Mouse (Mus musculus) ZHBTc4 (cell line): ENCODE data around the gene Cep170b.

ENCODE experiments used
- DNase-seq: peaks from one replicate; pipeline ENCODE4 v3.0.0-alpha.2; 2011; ENCODE audit warnings: low read depth, low spot score

Gene Cep170b

GRCm38 (mm10) chr12:112736636-112736925, 16.3 kb downstream of the Cep170b start:
- no peak for DNase-seq

- no peak for DNase-seq
These were observed 16.8 kb downstream of the Cep170b start for GRCm38 (mm10) chr12:112737081-112737480.

- no peak for DNase-seq
These were observed 17.5 kb downstream of the Cep170b start for GRCm38 (mm10) chr12:112737761-112738160.

- no peak for DNase-seq
These were observed 18.2 kb downstream of the Cep170b start for GRCm38 (mm10) chr12:112738281-112739022.

- no peak for DNase-seq
These were observed 18.8 kb downstream of the Cep170b start for GRCm38 (mm10) chr12:112739023-112739568.

- no peak for DNase-seq
These were observed 22.5 kb downstream of the Cep170b start for GRCm38 (mm10) chr12:112742768-112743167.

GRCm38 (mm10) chr12:112743168-112743975, 23.1 kb downstream of the Cep170b start:
- DNase-seq = peak; percentile 91

- DNase-seq = no peak
These were observed 24.0 kb downstream of the Cep170b start for GRCm38 (mm10) chr12:112744211-112744610.

- DNase-seq = no peak
These were observed 24.8 kb downstream of the Cep170b start for GRCm38 (mm10) chr12:112744891-112745580.

GRCm38 (mm10) chr12:112745716-112746115, 25.5 kb downstream of the Cep170b start:
- no peak for DNase-seq

GRCm38 (mm10) chr12:112746461-112746807, 26.2 kb downstream of the Cep170b start:
- DNase-seq = no peak

- DNase-seq = peak; percentile 80
These were observed 26.8 kb downstream of the Cep170b start for GRCm38 (mm10) chr12:112746808-112747605.

- no peak for DNase-seq
These were observed 27.3 kb downstream of the Cep170b start for GRCm38 (mm10) chr12:112747606-112747970.

GRCm38 (mm10) chr12:112750976-112751375, 30.7 kb downstream of the Cep170b start:
- DNase-seq = no peak

GRCm38 (mm10) chr12:112752399-112752798, 32.1 kb downstream of the Cep170b start:
- DNase-seq = no peak

GRCm38 (mm10) chr12:112755900-112756299, 35.6 kb downstream of the Cep170b start:
- no peak for DNase-seq

GRCm38 (mm10) chr12:112757896-112758295, 37.6 kb downstream of the Cep170b start:
- DNase-seq = no peak

GRCm38 (mm10) chr12:112759471-112759870, 39.2 kb downstream of the Cep170b start:
- DNase-seq = no peak

- DNase-seq = peak; percentile 42
These were observed 40.1 kb downstream of the Cep170b start, which contains the start of gene Pld4 for GRCm38 (mm10) chr12:112760154-112760926. Gene Pld4, plus strand, starts transcription at chr12:112760655.

- no peak for DNase-seq
These were observed 41.2 kb downstream of the Cep170b start for GRCm38 (mm10) chr12:112761411-112761810.

- DNase-seq = no peak
These were observed 41.8 kb downstream of the Cep170b start for GRCm38 (mm10) chr12:112762018-112762417.
